Mouse (Mus musculus) CD4-positive, CD25-positive, alpha-beta regulatory T cell, adult 4 months (primary cell): ENCODE data around the gene Myh9. TPM values are rescaled to one million over a fixed set of nuclear protein-coding genes. Genes with fewer than 3 reads are reported as not detected.

Source experiments
- ATAC-seq: one replicate; pipeline ENCODE4 v1.8.0; 2017
- polyA plus RNA-seq, 2 experiments: library from polyadenylated mRNA; unstranded; fragments of 100-300 nt; shearing (Covaris generic); gene quantifications; one replicate each; pipeline ENCODE4 v1.2.1; 2017

Gene Myh9
- polyA plus RNA-seq, 2 experiments from 2014 or later = 206 to 220 TPM

DNA sequence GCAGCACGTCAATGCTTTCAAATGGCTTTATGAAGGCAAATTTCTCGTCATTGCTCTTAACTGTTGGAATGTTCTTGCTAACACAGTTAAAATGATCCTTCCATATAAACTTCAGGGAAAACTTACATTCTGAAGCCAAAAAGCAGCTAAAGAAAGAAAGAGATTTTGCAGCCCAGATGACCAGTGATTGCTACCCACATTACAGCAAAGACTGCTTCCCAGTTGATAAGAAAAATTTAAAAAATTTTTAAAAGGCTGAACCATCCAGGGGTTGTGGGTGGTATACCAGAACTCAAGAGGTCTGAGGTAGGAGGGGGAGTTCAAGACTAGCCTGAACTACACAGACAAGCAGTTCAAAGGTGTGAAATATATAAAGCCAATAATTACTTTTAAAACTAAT, 1.1 kb upstream of the Myh9 start:
- ATAC-seq = no peak

- peak; percentile 3 for ATAC-seq
Measured at GRCm38 (mm10) chr15:77841361-77842046, 471 bp downstream of the Myh9 start.

DNA sequence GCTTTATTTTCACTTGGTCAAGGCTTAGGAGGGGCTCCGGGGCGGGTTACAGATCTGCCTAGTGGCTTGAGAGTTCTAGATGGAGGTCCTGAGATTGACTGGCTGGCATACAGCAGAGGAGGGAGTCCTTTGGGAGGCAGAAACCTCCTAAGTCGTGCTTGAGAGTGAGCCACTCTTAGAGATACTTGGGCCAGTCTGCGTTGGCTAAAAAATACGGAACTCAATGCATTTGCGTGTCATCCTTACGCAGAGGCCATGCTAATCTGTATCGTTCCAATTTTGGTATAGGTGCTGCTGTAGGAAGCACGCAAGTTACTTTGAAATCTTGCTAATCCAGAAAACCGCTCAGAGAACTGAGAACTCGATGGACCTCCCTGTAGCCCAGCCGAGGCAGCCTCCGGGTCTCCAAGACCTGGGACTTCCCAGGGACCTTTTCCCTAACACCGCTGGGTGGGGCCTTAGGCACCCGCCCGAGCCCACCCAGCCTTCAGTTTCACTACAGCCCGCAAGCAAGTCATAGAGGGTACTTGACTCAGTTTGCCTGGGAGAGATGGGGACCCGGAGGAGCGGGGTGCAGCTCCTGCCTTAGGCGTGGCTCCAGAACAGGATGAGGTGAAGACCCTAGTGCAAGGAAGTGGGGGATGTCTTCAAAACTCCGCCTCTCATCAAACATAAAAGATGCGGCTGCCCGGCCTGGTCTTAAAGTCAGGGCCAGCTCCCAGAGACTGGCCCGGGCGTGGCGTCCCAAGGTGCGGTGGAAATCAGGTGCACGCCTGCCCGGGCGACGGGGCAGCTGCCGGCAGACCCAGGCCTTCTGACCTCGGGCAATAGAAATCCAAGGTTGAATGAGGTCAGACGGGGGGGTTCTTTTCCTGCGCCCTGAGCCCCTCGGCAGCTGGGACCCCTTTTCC, 1.3 kb downstream of the Myh9 start:
- no peak for ATAC-seq

DNA sequence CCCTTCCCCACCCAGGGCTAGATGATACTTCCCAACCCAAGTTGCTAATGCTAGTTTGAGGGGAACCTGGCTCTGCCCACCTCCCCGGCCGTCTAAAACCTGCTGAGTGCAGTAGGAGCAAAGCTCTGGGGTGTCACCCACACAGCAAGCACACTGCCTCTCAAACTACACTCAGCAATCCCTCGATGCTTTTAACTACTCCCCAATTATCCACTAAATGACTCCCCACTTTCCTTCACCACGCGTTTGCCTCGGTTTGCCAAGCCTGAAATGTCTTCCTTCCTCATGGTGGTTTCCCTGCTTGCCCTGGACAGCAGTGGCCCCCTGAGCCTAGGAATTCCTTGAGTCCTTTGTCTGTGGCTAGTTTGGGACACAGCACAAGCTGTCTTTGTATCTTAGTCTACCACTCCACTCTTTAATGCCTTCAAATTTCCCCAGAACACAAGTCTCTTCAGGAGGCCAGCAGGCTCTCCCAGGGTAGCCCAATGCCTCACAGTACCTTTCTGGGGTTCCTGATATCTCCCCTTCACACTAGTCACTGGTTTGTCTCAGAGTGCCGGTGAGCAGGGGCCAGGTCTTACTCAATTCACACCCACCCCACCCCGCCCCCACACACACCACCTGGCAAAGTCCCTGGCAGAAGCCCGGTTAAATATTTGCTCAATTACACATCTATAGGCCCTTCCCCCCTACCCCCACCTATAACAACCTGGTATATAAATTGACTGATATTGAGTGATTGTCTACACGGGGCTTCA, 2.3 kb downstream of the Myh9 start:
- ATAC-seq = no peak

GRCm38 (mm10) chr15:77838530-77839387, 3.2 kb downstream of the Myh9 start:
- ATAC-seq = peak; percentile 10

GRCm38 (mm10) chr15:77837444-77838117, 4.4 kb downstream of the Myh9 start:
- ATAC-seq = no peak

DNA sequence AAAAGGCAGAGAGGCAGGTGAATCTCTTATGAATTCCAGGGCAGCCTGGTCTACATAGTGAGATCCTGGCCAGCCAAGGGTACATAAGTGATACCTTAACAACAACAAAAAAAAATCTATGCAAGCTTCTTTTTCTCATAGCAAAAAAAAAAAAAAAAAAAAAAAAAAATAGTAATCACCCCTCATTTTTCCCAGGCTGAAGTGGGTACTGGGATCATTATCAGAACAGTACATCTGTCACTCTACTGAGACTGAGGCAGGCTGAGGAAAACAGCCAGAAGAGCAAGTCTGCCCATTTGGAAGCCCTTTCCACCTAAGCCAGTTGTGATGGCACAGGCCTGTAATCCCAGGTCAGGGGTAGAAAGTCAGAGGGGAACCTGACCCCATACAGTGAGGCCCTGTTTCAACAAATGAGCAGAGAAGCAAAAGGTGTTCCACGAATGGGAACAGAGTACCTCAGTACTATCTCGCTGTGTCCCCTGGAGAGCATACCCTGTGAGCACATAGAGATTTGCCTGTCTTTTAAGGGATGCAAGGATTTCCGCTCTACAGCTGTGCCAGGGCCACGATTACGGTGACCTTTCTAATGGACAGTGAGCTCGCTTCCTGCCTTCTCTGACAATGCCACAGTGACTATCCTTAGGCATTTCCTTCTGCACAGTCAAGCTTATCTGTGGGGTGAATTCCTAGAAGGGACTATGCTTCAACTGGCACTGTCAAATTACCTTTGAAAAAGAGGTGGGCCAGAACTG, 5.1 kb downstream of the Myh9 start:
- no peak for ATAC-seq

GRCm38 (mm10) chr15:77835930-77836653, 5.9 kb downstream of the Myh9 start:
- ATAC-seq = no peak

GRCm38 (mm10) chr15:77834336-77835268, 7.4 kb downstream of the Myh9 start:
- ATAC-seq = peak; percentile 72

GRCm38 (mm10) chr15:77833731-77834130, 8.2 kb downstream of the Myh9 start:
- no peak for ATAC-seq

GRCm38 (mm10) chr15:77833083-77833482, 8.9 kb downstream of the Myh9 start:
- no peak for ATAC-seq

GRCm38 (mm10) chr15:77832458-77832904, 9.5 kb downstream of the Myh9 start:
- peak; percentile 7 for ATAC-seq

- ATAC-seq = no peak
Measured at GRCm38 (mm10) chr15:77831754-77832457, 10.1 kb downstream of the Myh9 start.

- no peak for ATAC-seq
Measured at GRCm38 (mm10) chr15:77831138-77831579, 10.8 kb downstream of the Myh9 start.

DNA sequence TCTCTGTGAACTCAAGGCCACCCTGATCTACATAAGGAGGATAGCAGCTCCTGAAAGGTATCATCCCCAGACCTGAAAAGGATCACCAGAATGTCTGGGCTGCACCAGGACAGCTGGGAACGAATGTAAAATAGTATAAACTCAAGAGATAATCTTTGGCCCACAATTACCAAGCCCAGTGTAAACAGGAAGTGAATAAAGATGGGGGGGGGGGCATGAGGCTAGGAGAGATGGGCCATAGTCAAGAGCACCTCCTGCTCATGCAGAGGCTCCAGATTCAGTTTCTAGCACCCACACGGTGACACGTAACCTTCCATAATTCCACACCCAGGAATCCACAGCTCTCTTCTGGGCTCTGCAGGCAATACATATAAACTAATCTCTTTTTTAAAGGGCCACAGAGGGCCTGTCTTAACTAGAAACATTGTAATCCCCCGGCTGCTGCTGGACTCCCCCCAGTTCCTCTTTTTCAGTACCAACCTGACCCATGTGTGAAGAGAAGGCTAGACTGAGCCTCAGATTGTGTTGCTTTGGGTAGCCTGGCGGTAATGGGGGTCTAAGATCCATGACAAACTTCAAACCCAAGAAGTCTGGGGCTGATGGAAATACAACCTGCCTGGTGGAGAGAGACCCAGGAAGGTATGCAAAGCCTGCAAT, 11.4 kb downstream of the Myh9 start:
- no peak for ATAC-seq

GRCm38 (mm10) chr15:77829542-77829941, 12.4 kb downstream of the Myh9 start:
- ATAC-seq = no peak

- no peak for ATAC-seq
Measured at GRCm38 (mm10) chr15:77828910-77829309, 13.1 kb downstream of the Myh9 start.
